Mouse (Mus musculus): ENCODE measurements around the gene Rbm34. TPM values are rescaled to one million over a fixed set of nuclear protein-coding genes. Genes with fewer than 3 reads are reported as not detected.

Rbm34 gene
- polyA plus RNA-seq, 1 experiment from 2014 or later, result 24.3 TPM

DNA sequence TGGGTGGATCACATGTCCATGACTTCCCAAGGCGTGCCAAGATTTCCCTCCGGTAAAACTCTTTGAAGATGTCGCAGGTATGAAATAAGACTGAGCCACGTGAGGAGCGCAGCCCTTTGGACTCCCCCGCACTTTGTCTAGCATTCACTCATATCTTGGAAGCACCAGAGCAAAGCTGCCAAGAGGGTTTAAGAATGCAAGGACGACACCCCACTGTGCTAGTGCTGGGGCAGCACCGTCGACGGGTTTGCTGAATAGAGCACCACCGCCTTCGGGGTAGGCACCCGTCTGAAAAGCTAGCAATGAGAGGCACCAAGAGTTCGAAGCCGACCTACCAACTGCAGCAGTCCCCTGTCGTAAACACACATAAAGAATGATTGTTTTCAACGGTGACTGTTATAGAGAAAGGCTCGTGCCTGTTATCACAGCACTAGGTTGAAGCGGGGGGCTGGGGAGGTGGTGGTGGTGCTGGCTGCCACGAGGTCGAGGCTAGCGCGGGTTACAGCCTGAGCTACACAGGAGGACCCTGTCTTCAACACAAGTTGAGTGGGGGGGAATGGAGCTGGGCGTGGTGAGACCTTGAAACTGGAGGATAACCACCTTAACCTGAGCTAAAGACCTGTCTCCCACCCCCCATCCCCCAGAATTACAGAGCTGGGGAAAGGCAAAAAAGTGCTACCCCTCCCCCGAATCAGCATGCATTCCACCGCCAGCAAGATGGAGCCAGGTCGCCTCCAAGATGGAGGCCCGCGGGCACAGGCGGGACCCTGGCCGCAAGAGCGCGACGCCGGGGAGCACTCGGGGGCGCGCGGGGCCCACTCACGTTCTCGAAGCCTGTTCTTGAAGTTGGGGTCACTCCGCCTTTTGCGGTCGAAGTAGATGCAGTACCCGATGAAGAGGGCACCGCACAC is 25.8 kb downstream of the Rbm34 start:
- peak; percentile 77 for ATAC-seq (ENCODE audit: low FRiP score)
- WGBS, result under 1% methylated on average over 45 of the region's 46 CpGs
- peaks cover 21% of the 10 kb centered on the region for H3K36me3 ChIP-seq (replicated peaks; ENCODE audit: control insufficient read depth, insufficient read depth)
- peak overlapping the region; percentile 82 for H3K27ac ChIP-seq
- H3K27me3 ChIP-seq (ENCODE audit: control insufficient read depth, insufficient read depth, low read length), result no peaks in the 10 kb centered on the region
- peak; percentile 53 for DNase-seq (ENCODE audit: low spot score)
- no peaks in the 10 kb centered on the region for H3K9me3 ChIP-seq (ENCODE audit: control insufficient read depth, low read length)
- H3K4me3 ChIP-seq (replicated peaks; ENCODE audit: low read length), result peak overlapping the region; percentile 90
- H3K9ac ChIP-seq, result peak overlapping the region; percentile 87
- peak overlapping the region; percentile 88 for H3K4me2 ChIP-seq (replicated peaks)
- H3K4me1 ChIP-seq (replicated peaks; ENCODE audit: control insufficient read depth, insufficient read depth, low read length), result peaks cover 17% of the 10 kb centered on the region

DNA sequence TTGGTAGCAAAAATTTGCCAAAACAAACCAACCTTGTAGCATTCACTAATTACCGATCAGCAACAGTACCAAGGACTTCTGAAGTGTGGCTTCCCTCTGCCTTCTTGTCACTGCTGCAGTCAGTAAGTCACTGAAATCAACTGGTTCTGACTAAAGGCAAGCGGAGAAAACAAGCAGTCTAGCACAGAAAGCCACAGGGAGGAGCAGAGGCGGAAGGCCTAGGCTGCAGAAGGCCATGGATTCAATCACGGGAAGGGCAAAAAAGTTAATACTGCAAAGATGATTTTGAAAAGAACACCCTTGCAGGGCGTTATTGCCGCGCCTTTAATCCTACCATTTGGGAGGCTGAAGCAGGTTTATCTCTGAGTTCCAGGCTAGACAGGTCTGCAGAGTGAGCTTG is 27.3 kb downstream of the Rbm34 start:
- Histone ChIP-seq H3K27ac (no peak overlapping the region), H3K4me2 (replicated peaks) (peak overlapping the region; percentile 88)
- WGBS, result 93% methylated on average over 7 of the region's 7 CpGs

DNA sequence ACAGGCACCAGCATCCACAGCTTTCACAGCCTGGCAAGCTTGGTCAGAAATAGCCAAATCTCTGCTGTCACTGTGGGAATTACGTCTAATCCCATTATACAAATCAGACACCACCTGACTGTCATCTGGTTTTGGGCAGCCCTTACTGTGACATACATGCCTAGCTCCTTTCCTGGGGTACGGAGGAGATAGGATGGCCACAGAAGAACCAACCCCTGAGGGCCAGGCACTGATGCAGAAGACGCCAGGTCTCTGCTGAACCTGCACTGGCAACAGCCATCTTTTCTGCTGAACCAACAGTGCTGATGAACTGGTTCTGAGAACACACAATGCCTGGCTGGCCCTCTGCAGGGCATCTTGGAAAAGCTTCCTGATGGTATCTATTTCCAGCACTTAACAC is 33.5 kb downstream of the Rbm34 start:
- 89% methylated on average over 3 of the region's 3 CpGs for WGBS
- DNase-seq (ENCODE audit: low spot score), result no peak
- H3K36me3 ChIP-seq (replicated peaks; ENCODE audit: control insufficient read depth, insufficient read depth), result peaks cover 70% of the 10 kb centered on the region

More for the DNA sequence above, 27.3 kb downstream of the Rbm34 start:
- no peak for ATAC-seq (ENCODE audit: low FRiP score)
- Histone ChIP-seq H3K4me1 (replicated peaks; ENCODE audit: control insufficient read depth, insufficient read depth, low read length) (peaks cover 17% of the 10 kb centered on the region), H3K9ac (no peak overlapping the region), H3K27me3 (ENCODE audit: control insufficient read depth, insufficient read depth, low read length) (no peaks in the 10 kb centered on the region), H3K36me3 (replicated peaks; ENCODE audit: control insufficient read depth, insufficient read depth) (peaks cover 21% of the 10 kb centered on the region), H3K9me3 (ENCODE audit: control insufficient read depth, low read length) (no peaks in the 10 kb centered on the region), H3K4me3 (replicated peaks; ENCODE audit: low read length) (no peak overlapping the region)
- DNase-seq (ENCODE audit: low spot score), result no peak

DNA sequence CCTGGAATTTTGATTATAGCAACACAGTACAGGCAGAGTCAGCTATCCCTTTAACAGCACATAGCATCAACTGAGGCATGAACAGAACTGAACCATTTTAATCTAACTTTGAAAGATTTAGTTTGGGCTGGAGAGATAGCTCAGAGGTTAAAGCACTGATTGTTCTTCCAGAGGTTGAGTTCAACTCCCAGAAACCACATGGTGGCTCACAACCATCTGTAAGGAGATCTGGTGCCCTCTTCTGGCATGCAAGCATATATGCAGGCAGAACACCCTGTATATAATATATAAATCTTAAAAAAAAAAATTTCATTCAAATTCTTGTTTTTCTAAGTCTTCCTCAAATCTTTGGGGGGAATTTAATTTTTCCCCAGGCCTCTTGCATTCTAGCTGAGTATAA is 34.9 kb downstream of the Rbm34 start:
- peaks cover 84% of the 10 kb centered on the region for H3K36me3 ChIP-seq (replicated peaks; ENCODE audit: control insufficient read depth, insufficient read depth)
- no peaks in the 10 kb centered on the region for H3K9me3 ChIP-seq (ENCODE audit: control insufficient read depth, low read length)
- no peaks in the 10 kb centered on the region for H3K4me1 ChIP-seq (replicated peaks; ENCODE audit: control insufficient read depth, insufficient read depth, low read length)
- no peak overlapping the region for H3K4me3 ChIP-seq (replicated peaks; ENCODE audit: low read length)
- H3K9ac ChIP-seq, result no peak overlapping the region
- no peak for ATAC-seq (ENCODE audit: low FRiP score)
- no peak for DNase-seq (ENCODE audit: low spot score)
- no peak overlapping the region for H3K27ac ChIP-seq
- no peak overlapping the region for H3K4me2 ChIP-seq (replicated peaks)
- H3K27me3 ChIP-seq (ENCODE audit: control insufficient read depth, insufficient read depth, low read length), result no peaks in the 10 kb centered on the region

More for the DNA sequence above, 33.5 kb downstream of the Rbm34 start:
- Histone ChIP-seq H3K4me1 (replicated peaks; ENCODE audit: control insufficient read depth, insufficient read depth, low read length) (no peaks in the 10 kb centered on the region), H3K27ac (no peak overlapping the region), H3K9ac (no peak overlapping the region), H3K4me3 (replicated peaks; ENCODE audit: low read length) (no peak overlapping the region), H3K27me3 (ENCODE audit: control insufficient read depth, insufficient read depth, low read length) (no peaks in the 10 kb centered on the region), H3K9me3 (ENCODE audit: control insufficient read depth, low read length) (no peaks in the 10 kb centered on the region), H3K4me2 (replicated peaks) (no peak overlapping the region)
- no peak for ATAC-seq (ENCODE audit: low FRiP score)

DNA sequence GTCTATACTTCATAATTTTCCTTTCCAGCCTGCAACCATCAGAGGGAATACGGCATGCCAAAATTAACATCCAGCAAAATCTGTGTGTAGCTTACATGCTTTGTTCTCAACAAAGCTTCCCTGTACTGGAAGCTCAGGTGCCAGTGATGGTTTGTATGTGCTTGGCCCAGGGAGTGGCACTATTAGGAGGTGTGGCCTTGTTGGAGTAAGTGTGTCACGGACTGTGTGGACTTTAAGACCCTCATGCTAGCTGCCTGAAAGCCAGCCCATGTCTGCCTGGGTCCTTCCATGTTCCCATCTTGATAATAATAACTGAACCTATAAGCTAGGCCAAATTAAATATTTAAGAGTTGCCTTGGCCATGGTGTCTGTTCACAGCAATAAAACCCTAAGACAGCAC is 35.5 kb downstream of the Rbm34 start:
- ATAC-seq (ENCODE audit: low FRiP score) (no peak), DNase-seq (ENCODE audit: low spot score) (no peak)
- no peaks in the 10 kb centered on the region for H3K9me3 ChIP-seq (ENCODE audit: control insufficient read depth, low read length)
- H3K4me1 ChIP-seq (replicated peaks; ENCODE audit: control insufficient read depth, insufficient read depth, low read length), result no peaks in the 10 kb centered on the region
- H3K9ac ChIP-seq, result no peak overlapping the region
- peaks cover 89% of the 10 kb centered on the region for H3K36me3 ChIP-seq (replicated peaks; ENCODE audit: control insufficient read depth, insufficient read depth)
- no peak overlapping the region for H3K27ac ChIP-seq
- no peak overlapping the region for H3K4me3 ChIP-seq (replicated peaks; ENCODE audit: low read length)
- WGBS, result 100% methylated on average over 2 of the region's 2 CpGs
- H3K27me3 ChIP-seq (ENCODE audit: control insufficient read depth, insufficient read depth, low read length), result no peaks in the 10 kb centered on the region
- H3K4me2 ChIP-seq (replicated peaks), result no peak overlapping the region

DNA sequence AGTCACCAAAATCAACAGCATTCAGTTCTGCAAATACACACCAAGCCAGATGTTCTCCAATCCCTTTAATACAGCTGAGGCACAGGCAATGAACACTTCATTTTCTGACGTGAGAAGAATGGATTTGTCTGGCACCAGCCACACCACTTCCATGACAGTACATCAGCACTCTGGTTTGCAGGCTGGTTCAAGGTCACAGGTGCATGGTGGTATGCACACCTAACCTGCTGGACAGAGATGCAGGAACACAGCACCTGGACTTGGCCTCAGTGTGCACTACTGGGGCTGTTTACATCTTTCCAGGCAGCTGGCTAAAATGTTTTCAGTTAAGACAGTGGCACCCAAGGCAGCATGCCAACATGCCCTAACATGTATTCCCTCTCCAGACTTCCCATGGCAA is 38.2 kb downstream of the Rbm34 start:
- no peak overlapping the region for H3K4me3 ChIP-seq (replicated peaks; ENCODE audit: low read length)
- H3K4me2 ChIP-seq (replicated peaks), result no peak overlapping the region
- H3K4me1 ChIP-seq (replicated peaks; ENCODE audit: control insufficient read depth, insufficient read depth, low read length), result no peaks in the 10 kb centered on the region
- H3K27ac ChIP-seq, result no peak overlapping the region
- 91% methylated on average over 1 of the region's 1 CpGs for WGBS
- DNase-seq (ENCODE audit: low spot score) (no peak), ATAC-seq (ENCODE audit: low FRiP score) (no peak)
- no peaks in the 10 kb centered on the region for H3K9me3 ChIP-seq (ENCODE audit: control insufficient read depth, low read length)
- no peak overlapping the region for H3K9ac ChIP-seq
- peaks cover 70% of the 10 kb centered on the region for H3K36me3 ChIP-seq (replicated peaks; ENCODE audit: control insufficient read depth, insufficient read depth)
- H3K27me3 ChIP-seq (ENCODE audit: control insufficient read depth, insufficient read depth, low read length), result no peaks in the 10 kb centered on the region

DNA sequence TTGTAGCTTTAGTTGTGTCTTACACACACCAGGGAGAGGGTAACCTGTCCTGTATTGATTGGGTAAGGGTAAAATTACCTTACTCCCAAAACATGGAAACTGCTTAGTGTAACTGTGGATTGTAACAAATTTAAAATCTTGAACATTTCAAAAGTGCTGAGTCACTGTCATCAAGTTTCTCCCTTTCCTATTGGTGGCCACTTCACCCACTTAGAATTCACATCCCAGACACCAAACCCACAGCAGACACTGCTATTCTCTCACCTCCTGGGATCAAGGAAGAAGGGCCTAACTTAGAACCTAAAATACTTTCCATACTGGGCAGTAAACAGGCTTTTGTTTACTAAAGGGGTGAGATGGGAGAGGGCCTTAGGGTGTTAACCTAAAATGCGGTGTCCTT is 38.6 kb downstream of the Rbm34 start:
- no peak overlapping the region for H3K4me3 ChIP-seq (replicated peaks; ENCODE audit: low read length)
- no peaks in the 10 kb centered on the region for H3K9me3 ChIP-seq (ENCODE audit: control insufficient read depth, low read length)
- WGBS, result 86% methylated on average over 1 of the region's 1 CpGs
- H3K27ac ChIP-seq, result no peak overlapping the region
- ATAC-seq (ENCODE audit: low FRiP score), result no peak
- H3K4me1 ChIP-seq (replicated peaks; ENCODE audit: control insufficient read depth, insufficient read depth, low read length), result no peaks in the 10 kb centered on the region
- no peak overlapping the region for H3K4me2 ChIP-seq (replicated peaks)
- no peak overlapping the region for H3K9ac ChIP-seq
- H3K27me3 ChIP-seq (ENCODE audit: control insufficient read depth, insufficient read depth, low read length), result no peaks in the 10 kb centered on the region
- no peak for DNase-seq (ENCODE audit: low spot score)
- peaks cover 66% of the 10 kb centered on the region for H3K36me3 ChIP-seq (replicated peaks; ENCODE audit: control insufficient read depth, insufficient read depth)

DNA sequence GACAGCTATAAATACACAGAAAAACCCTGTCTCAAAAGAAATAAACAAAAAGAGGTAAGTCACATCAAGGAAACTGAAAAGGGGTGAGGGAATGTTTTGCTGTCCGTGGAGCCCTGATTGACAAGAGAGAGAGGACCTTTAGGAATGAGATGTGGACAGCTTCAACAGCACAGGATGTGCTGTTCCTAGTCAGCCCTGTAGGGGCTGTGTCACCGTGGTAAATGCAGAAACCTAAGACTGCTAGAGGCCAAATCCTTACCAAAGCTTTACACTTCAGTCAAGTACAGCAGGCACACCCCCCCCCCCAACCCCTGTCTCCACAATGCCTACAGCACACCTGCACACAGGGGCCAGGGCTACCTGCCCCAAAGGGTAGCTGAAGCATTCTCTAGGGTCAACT is 39.2 kb downstream of the Rbm34 start:
- Histone ChIP-seq H3K4me3 (replicated peaks; ENCODE audit: low read length) (no peak overlapping the region), H3K9ac (no peak overlapping the region), H3K27ac (no peak overlapping the region), H3K27me3 (ENCODE audit: control insufficient read depth, insufficient read depth, low read length) (no peaks in the 10 kb centered on the region), H3K4me1 (replicated peaks; ENCODE audit: control insufficient read depth, insufficient read depth, low read length) (no peaks in the 10 kb centered on the region), H3K4me2 (replicated peaks) (no peak overlapping the region), H3K36me3 (replicated peaks; ENCODE audit: control insufficient read depth, insufficient read depth) (peaks cover 61% of the 10 kb centered on the region), H3K9me3 (ENCODE audit: control insufficient read depth, low read length) (no peaks in the 10 kb centered on the region)
- ATAC-seq (ENCODE audit: low FRiP score) (no peak), DNase-seq (ENCODE audit: low spot score) (no peak)
- 29% methylated on average over 2 of the region's 2 CpGs for WGBS

DNA sequence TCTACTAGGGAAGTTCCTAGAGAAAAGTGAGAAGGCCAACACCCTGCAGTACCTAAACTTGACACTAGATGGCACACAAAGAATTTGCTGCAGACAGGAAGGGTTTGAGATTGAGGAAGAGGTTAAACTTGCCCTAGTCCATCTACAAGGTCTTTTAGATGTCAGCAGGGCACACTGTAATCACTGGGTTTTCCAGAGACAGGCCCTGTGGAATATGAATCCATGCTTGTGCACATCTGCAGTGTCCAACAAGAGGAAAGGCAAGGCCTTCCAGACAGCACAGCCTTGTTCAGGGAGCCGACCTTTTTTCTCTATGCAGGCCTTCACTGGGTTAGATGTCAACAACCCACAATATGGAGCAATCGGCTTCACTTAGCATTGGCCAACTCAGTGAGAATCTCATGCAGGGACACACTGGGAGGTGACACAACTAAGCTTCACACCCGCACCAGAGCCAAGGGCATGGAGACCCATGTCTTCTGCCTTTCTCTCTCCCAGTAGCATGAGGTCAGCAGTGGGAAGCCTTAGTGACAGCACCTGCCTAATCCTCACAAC is 41.2 kb downstream of the Rbm34 start:
- Histone ChIP-seq H3K4me3 (replicated peaks; ENCODE audit: low read length) (no peak overlapping the region), H3K4me1 (replicated peaks; ENCODE audit: control insufficient read depth, insufficient read depth, low read length) (no peaks in the 10 kb centered on the region), H3K4me2 (replicated peaks) (no peak overlapping the region), H3K27ac (no peak overlapping the region), H3K36me3 (replicated peaks; ENCODE audit: control insufficient read depth, insufficient read depth) (peaks cover 50% of the 10 kb centered on the region), H3K9me3 (ENCODE audit: control insufficient read depth, low read length) (no peaks in the 10 kb centered on the region), H3K9ac (no peak overlapping the region), H3K27me3 (ENCODE audit: control insufficient read depth, insufficient read depth, low read length) (no peaks in the 10 kb centered on the region)
- 75% methylated on average over 3 of the region's 3 CpGs for WGBS
- no peak for ATAC-seq (ENCODE audit: low FRiP score)
- DNase-seq (ENCODE audit: low spot score), result peak; percentile 81
